Mouse (Mus musculus) intestine, embryonic 14.5 days (tissue): ENCODE measurements around the gene Dmrta1. TPM values are rescaled to one million over a fixed set of nuclear protein-coding genes. Genes with fewer than 3 reads are reported as not detected.

Source experiments
- ATAC-seq: fragments of 200-750 bp; cut with Nextera tagmentation; replicated peaks from 2 replicates; pipeline ENCODE4 v1.8.0; 2017; ENCODE audit warnings: low read depth, moderate number of reproducible peaks, moderate TSS enrichment, moderate library complexity; ENCODE audit not compliant: low FRiP score, low TSS enrichment
- DNase-seq: peaks from one replicate; pipeline ENCODE4 v3.0.0-alpha.2; 2018; ENCODE audit warnings: low spot score
- H3K27ac ChIP-seq: fragments of 300-500 bp; sonication (generic); 2 replicates; pipeline ENCODE4 v1.5.1; 2014; ENCODE audit warnings: low read depth, mild to moderate bottlenecking, control low read depth
- H3K27me3 ChIP-seq: fragments of 300-500 bp; sonication (generic); replicated peaks from 2 replicates; pipeline ENCODE4 v1.6.1; 2014; ENCODE audit warnings: low read length, control low read depth; ENCODE audit not compliant: control insufficient read depth, insufficient read depth
- H3K36me3 ChIP-seq: fragments of 300-500 bp; sonication (generic); 2 replicates; pipeline ENCODE4 v1.6.1; 2014; ENCODE audit warnings: low read length, control low read depth; ENCODE audit not compliant: control insufficient read depth, insufficient read depth
- H3K4me1 ChIP-seq: fragments of 300-500 bp; sonication (generic); replicated peaks from 2 replicates; pipeline ENCODE4 v1.6.1; 2014; ENCODE audit warnings: low read length, control low read depth, mixed read lengths; ENCODE audit not compliant: control insufficient read depth, insufficient read depth
- H3K4me2 ChIP-seq: fragments of 300-500 bp; sonication (generic); 2 replicates; pipeline ENCODE4 v1.6.1; 2014; ENCODE audit warnings: low read length
- H3K4me3 ChIP-seq: fragments of 300-500 bp; sonication (generic); 2 replicates; pipeline ENCODE4 v1.5.1; 2014; ENCODE audit warnings: low read depth, low read length, control low read depth, mixed read lengths
- H3K9ac ChIP-seq: fragments of 300-500 bp; sonication (generic); 2 replicates; pipeline ENCODE4 v1.6.1; 2014; ENCODE audit warnings: mild to moderate bottlenecking, low read length
- H3K9me3 ChIP-seq: fragments of 300-500 bp; sonication (generic); 2 replicates; pipeline ENCODE4 v1.6.1; 2016; ENCODE audit warnings: low read length, control low read depth; ENCODE audit not compliant: control insufficient read depth
- WGBS: fragments of 180-500 bp; shearing (Covaris S2); extraction: QIAGEN DNeasy Blood & Tissue Kit; methylation state at CpG from one replicate; pipeline ENCODE4 v1.1.7; 2014; 5-methylcytosine and 5-hydroxymethylcytosine counted together
- polyA plus RNA-seq: library from polyadenylated mRNA; unstranded; fragments of >200 nt; fragmentation: Nextera tagmentation; extraction: Ambion mirVana; gene quantifications from 2 replicates; pipeline ENCODE4 v1.2.1, GENCODE M21; 2014

The Dmrta1 gene
- 0.05 and 0.18 TPM in 2 replicates for polyA plus RNA-seq

DNA sequence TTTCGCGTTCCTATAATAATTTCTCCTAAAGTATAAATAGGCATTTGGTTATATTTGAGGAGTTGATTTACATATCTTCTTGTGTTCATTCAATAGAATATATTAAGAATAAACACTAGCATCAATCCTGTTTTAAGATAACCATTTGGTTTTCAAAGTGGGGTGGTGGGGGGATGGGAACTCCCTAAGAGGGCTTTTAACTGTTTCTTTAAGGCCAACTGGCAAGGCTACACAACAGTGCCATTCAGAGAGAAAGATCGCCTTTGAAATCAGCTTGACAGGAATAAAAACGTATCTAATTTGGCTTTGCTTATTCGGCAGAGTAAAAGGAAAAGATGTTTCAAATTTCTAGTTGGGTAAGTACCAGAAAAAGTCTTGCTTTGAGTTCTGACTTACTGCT, at the start of gene Dmrta1:
TSS of gene Dmrta1 (plus strand) at position 242 of the 400 bp plus-strand sequence.
- Histone ChIP-seq H3K9me3 (no peaks in the 10 kb centered on the region), H3K27ac (no peak within 1 kb of the TSS), H3K9ac (no peak within 1 kb of the TSS), H3K4me1 (no peaks in the 10 kb centered on the region), H3K4me2 (no peak within 1 kb of the TSS), H3K36me3 (no peaks in the 10 kb centered on the region), H3K4me3 (no peak within 1 kb of the TSS), H3K27me3 (no peaks in the 10 kb centered on the region)
- WGBS, result 61% methylated on average over 5 of the region's 5 CpGs
- DNase-seq (no peak), ATAC-seq (no peak)

DNA sequence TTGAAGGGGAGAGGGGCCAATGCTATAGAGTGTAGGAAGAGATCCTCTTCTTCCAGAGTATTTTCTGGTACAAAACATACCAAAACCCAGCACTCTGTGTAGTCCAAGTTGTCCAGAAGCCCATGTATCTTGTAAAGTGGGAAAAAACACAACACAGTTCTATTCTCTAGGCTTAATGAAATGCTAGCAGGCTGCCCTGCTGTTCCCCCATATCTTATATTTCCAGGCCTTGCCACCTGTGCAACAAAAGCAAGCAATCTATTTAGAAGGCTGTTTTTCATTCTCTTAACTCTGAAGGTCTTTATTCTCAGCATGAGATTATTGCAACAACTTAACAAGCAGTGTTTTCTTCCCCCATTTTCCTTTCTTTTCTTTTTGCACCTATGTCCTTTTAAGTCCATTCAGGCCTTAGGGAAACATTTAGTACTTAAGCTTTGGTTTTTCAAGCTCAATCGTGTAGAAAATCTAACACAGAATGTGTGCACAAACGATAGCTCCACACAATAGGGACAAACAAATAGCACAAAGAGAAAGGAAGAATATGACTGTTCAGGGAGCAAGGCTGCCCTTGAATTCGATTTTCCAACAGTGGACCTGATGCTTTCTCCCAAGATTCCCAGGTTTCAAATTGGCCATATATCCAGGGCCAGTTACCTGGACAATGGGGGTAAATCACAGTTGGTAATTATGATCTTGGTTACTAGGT, 48.7 kb upstream of the Dmrta1 start:
- Histone ChIP-seq H3K9me3 (no peaks in the 10 kb centered on the region), H3K36me3 (no peaks in the 10 kb centered on the region), H3K9ac (no peak overlapping the region), H3K4me2 (no peak overlapping the region), H3K27me3 (no peaks in the 10 kb centered on the region), H3K4me3 (no peak overlapping the region), H3K27ac (no peak overlapping the region), H3K4me1 (no peaks in the 10 kb centered on the region)
- no peak for DNase-seq
- ATAC-seq, result no peak
- WGBS, result 74% methylated on average over 3 of the region's 3 CpGs

DNA sequence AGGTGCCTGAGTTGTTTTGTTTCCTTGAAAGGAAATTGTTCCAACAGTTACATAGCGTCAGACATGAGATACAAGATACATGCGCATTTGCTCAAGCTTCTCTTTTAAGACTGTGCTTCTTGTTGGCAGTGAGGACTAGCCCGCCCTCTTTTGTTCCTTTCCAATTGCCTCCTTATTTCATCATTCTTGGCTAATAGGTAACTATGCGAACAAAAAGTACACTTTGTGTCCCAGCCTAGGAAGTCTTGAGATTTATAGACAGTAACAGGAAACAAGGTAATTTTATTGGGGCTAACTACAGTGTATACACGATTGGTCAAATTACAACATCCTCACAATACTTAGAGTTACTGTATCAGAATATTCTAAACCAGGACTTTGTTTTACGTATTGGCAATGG, 47.7 kb upstream of the Dmrta1 start:
- Histone ChIP-seq H3K9me3 (no peaks in the 10 kb centered on the region), H3K27ac (no peak overlapping the region), H3K9ac (no peak overlapping the region), H3K36me3 (no peaks in the 10 kb centered on the region), H3K27me3 (no peaks in the 10 kb centered on the region), H3K4me1 (no peaks in the 10 kb centered on the region), H3K4me3 (no peak overlapping the region), H3K4me2 (no peak overlapping the region)
- no peak for ATAC-seq
- no peak for DNase-seq
- 83% methylated on average over 6 of the region's 6 CpGs for WGBS

DNA sequence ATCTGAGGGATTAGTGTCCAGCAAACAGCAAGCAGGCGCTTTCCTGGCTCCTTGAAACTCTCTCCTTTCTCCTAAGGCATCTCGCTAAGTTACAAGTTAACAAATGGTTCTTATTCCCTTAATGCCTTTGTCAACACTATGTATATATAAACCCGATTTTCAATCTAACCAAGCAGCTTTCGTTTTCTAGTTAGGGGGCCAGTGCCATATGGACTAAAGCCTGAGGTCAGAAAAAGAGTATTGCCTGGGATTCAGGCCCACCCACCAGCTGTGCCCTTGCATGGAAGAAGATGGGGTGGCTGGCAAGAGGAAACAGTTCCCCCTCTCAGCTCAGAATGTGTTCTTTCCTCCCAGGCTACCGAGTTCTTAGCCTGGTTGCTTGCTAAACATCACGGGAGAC, 40.6 kb upstream of the Dmrta1 start:
- Histone ChIP-seq H3K27me3 (no peaks in the 10 kb centered on the region), H3K4me3 (no peak overlapping the region), H3K9me3 (no peaks in the 10 kb centered on the region), H3K4me1 (no peaks in the 10 kb centered on the region), H3K4me2 (no peak overlapping the region), H3K27ac (no peak overlapping the region), H3K9ac (no peak overlapping the region), H3K36me3 (no peaks in the 10 kb centered on the region)
- WGBS, result 34% methylated on average over 6 of the region's 6 CpGs
- DNase-seq (no peak), ATAC-seq (no peak)

DNA sequence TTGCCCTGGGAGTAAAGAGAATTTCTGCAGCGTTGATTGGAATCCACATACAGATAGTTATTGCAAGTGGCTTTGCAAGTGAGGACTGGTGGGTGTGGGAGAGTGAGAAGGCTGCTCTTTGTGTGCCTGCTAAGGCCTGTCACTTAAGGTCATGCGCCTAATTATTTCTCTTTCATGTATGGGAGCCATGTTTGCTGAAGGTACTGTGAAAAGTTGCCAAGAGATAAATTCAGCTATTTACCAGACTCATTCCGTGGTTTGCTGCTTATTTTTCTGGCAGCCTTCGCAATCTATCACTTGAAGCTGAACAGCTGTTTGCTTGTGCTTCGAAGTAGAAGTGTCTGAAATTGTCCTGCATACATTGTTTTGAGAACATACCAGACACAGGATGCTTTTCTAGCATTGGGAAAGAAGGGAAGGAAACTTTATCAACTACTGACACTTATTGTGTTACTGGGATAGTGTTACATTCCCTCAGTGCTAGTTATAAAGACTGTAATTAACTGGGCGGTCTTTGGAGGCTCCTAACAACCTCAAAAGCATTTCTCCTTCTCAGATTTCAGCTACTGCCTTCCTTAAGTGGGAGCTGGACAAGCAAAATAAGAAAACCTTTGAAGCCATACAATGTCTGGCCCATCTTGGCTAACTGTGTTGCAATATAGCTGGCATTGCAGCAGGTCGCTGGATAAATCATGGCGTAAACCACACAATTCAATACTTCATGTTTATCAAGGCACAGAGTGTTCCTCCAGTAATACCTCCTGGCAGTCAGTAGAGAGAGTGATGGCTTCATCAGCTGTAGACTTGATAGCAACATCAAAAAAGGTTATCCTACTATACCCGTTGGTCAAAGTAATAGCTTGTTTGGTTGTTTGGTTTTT, 34.8 kb upstream of the Dmrta1 start:
- Histone ChIP-seq H3K36me3 (no peaks in the 10 kb centered on the region), H3K4me3 (no peak overlapping the region), H3K27me3 (no peaks in the 10 kb centered on the region), H3K4me2 (no peak overlapping the region), H3K4me1 (no peaks in the 10 kb centered on the region), H3K9ac (no peak overlapping the region), H3K9me3 (no peaks in the 10 kb centered on the region), H3K27ac (no peak overlapping the region)
- ATAC-seq (no peak), DNase-seq (no peak)
- WGBS, result 66% methylated on average over 9 of the region's 9 CpGs

DNA sequence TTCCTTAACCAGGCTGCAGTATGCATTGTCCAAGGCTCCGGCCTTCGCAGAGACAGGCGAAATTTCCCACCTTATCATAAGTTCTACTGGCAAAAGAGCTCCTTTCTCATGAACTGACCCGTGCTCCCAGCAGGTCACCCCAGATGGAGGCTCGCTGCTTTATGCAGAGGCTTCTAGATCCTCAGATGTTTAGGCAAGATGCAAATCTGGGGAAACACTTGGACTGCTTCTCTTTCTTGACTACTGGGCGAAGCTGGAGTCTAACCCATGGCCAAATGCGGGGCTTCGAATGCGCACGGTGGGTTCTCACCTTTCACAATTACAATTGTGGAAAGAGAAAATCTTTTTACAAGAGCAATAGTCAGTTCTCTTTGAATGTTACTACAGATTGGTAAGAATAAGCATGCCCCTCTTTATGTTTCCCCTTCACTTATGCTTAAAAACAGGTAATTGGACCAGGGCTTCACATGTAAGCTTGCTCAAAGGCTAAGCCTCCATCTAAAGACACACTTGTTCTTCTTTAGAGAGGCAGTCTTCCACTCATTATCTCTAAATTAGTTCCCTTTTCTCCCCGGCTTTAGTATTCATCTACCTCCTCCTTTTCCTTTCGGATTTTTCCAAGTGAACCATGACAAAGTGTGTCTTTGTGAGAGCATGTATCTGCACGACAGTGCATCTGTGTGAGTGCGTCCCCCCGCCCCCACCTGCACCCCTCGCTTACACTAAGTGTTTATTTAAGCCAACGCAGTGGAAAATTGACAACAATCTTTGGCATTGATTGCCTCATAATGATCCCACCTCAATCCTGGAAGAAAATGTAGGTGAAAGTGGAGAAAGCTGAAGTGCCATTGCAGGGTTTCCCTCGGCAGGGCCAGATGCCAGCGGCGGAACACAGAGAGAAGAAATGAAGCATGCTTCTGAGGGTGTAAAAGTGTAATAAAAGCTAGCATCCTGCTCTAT, 28.6 kb upstream of the Dmrta1 start:
- no peaks in the 10 kb centered on the region for H3K9me3 ChIP-seq
- no peak overlapping the region for H3K27ac ChIP-seq
- H3K36me3 ChIP-seq, result no peaks in the 10 kb centered on the region
- 83% methylated on average over 20 of the region's 20 CpGs for WGBS
- H3K4me2 ChIP-seq, result no peak overlapping the region
- DNase-seq (no peak), ATAC-seq (no peak)
- H3K9ac ChIP-seq, result no peak overlapping the region
- H3K27me3 ChIP-seq, result no peaks in the 10 kb centered on the region
- no peaks in the 10 kb centered on the region for H3K4me1 ChIP-seq
- no peak overlapping the region for H3K4me3 ChIP-seq

DNA sequence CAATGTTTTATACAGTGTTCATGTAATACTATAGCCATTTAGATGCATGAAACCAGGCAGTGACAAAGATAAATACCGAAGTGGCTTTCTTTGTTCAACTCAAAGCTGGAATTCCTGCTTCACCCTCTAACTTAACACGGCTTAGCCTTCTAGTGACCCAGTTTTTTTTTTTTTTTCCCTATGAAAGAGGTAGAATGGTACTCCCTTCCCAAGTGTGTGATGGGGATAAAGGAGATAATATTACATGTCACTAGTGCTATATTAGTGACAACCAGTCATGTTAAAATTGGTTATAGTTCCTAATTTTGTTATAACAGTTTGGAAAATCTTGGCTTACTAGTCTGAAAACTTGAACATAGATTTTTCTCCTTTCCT, 27.9 kb upstream of the Dmrta1 start:
- no peak overlapping the region for H3K27ac ChIP-seq
- H3K9me3 ChIP-seq, result no peaks in the 10 kb centered on the region
- no peak for ATAC-seq
- no peaks in the 10 kb centered on the region for H3K27me3 ChIP-seq
- WGBS, result 75% methylated on average over 2 of the region's 2 CpGs
- DNase-seq, result no peak
- no peaks in the 10 kb centered on the region for H3K36me3 ChIP-seq
- H3K4me2 ChIP-seq, result no peak overlapping the region
- H3K4me3 ChIP-seq, result no peak overlapping the region
- no peaks in the 10 kb centered on the region for H3K4me1 ChIP-seq
- H3K9ac ChIP-seq, result no peak overlapping the region

DNA sequence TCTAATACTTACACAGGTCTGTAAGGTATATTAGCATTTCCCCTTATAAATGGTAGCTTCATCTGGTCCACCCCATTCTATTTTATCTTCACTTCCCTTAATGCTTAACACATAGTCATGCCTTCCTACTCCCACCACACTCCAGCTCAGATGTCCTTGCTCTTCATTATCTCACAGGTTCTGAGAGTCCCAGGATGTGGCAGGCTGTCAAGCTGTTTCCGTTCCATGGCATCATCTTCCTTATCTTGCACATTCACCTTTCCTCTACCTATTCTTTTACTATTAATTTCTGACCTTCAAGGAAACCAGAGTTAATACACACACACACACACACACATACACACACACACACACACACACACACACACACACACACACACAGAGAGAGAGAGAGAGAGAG, 27.5 kb upstream of the Dmrta1 start:
- H3K27ac ChIP-seq, result no peak overlapping the region
- H3K9me3 ChIP-seq, result no peaks in the 10 kb centered on the region
- ATAC-seq, result no peak
- no peak for DNase-seq
- no peak overlapping the region for H3K4me3 ChIP-seq
- 89% methylated on average over 1 of the region's 1 CpGs for WGBS
- H3K4me2 ChIP-seq, result no peak overlapping the region
- H3K36me3 ChIP-seq, result no peaks in the 10 kb centered on the region
- H3K9ac ChIP-seq, result no peak overlapping the region
- H3K4me1 ChIP-seq, result no peaks in the 10 kb centered on the region
- H3K27me3 ChIP-seq, result no peaks in the 10 kb centered on the region
